Mouse (Mus musculus) left cerebral cortex, adult 2 months (tissue): ENCODE results near the gene Cd207. TPM values are rescaled to one million over a fixed set of nuclear protein-coding genes. Genes with fewer than 3 reads are reported as not detected.

Experiments
- DNase-seq, 2 experiments: peaks; one replicate each; pipeline ENCODE4 v3.0.0; 2021 to 2022; ENCODE audit warnings: low spot score in 2 of 2, mixed read lengths in 1 of 2; ENCODE audit errors: extremely low spot score in 1 of 2
- H3K27ac ChIP-seq: fragments of 200-600 bp; 2 replicates; pipeline ENCODE4 v1.8.1; 2022
- H3K4me3 ChIP-seq: fragments of 200-600 bp; 2 replicates; pipeline ENCODE4 v1.8.1; 2022
- CTCF ChIP-seq: fragments of 200-600 bp; IDR thresholded peaks from 2 replicates; pipeline ENCODE4 v1.8.1; 2022; ENCODE audit warnings: antibody characterized with exemption, mild to moderate bottlenecking, moderate library complexity
- intact Hi-C: fragments of 180-260 bp; cut with DNase I; formaldehyde crosslinking; loops from one replicate; pipeline ENCODE4 v1.15.1; 2025
- total RNA-seq, 2 experiments: library from RNA; stranded (reverse); gene quantifications; 2 replicates each; pipeline ENCODE4 v1.2.3; 2021

The Cd207 gene
- total RNA-seq, 2 experiments from 2014 or later, result not detected

DNA sequence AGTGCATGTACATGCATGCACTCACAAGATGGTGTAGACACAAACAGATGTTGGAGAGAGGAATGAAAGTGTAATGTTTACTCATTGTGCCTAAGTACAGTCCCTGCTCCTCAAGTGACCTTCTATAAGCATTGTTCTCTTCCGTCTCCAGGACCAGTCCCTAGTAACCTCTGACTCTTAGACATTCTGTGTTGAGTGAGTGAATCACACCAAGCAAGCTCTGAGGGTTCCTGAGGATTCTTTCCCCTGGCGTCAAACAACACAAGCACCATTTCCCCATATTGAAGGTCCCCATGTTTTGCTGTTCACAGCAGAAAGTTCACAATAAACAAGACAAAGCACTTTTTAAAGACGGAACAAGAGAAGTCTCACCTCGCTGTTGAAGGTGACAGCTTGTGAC lies 45.8 kb downstream of the Cd207 start:
- H3K4me3 ChIP-seq, result no peak overlapping the region
- intact Hi-C loops, result no loop called here
- no peak for TF ChIP-seq CTCF
- no peak for DNase-seq
- no peak overlapping the region for H3K27ac ChIP-seq

DNA sequence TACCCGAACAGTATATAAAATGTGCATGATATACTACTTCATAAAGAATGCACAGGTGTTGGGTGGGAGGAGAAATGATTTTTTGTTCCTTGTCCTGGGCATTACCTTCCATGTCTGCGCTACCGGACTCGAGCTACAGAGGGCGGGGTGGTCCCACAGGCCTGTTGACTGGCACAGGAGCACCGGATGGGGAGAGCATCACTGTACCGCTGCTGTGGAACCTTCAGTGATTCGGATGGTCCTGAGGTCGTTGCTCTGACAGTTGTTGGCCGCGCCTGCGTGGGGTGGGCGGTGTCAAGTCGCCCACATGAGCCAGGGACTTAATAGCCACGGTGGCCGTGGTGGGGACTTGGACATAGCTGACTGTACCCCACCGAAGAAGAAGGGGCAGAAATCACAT lies 50.9 kb downstream of the Cd207 start:
- no peak overlapping the region for H3K27ac ChIP-seq
- no peak for TF ChIP-seq CTCF
- intact Hi-C loops, result no loop called here
- no peak overlapping the region for H3K4me3 ChIP-seq
- DNase-seq, result no peak

Other genes with a start within 250 kb of the Cd207 start
- 10 to 100 TPM; 74.6 to 90.0 TPM for gene Tet3, start 218.8 kb downstream of the Cd207 start, total RNA-seq
- 10 to 100 TPM; 25.2 to 31.0 TPM for gene Dguok, start 170.9 kb downstream of the Cd207 start, total RNA-seq
- not detected for gene Actg2, start 141.6 kb downstream of the Cd207 start, total RNA-seq
- gene Stambp, start 105.1 kb downstream of the Cd207 start, total RNA-seq, result 10 to 100 TPM; 30.2 to 30.6 TPM
- not detected for gene Clec4f, start 21.7 kb downstream of the Cd207 start, total RNA-seq
- gene Vax2, start 33.4 kb upstream of the Cd207 start, total RNA-seq, result not detected
- under 1 TPM in 1 of 2 experiments, not detected in 1; 0.20 TPM for gene Atp6v1b1, start 65.1 kb upstream of the Cd207 start, total RNA-seq
- not detected for gene Ankrd53, start 84.8 kb upstream of the Cd207 start, total RNA-seq
- 10 to 100 TPM; 49.1 to 53.9 TPM for gene Tex261, start 98.0 kb upstream of the Cd207 start, total RNA-seq
- gene Nagk, start 117.1 kb upstream of the Cd207 start, total RNA-seq, result 10 to 100 TPM; 48.2 to 50.3 TPM
- gene Paip2b, start 153.9 kb upstream of the Cd207 start, total RNA-seq, result 10 to 100 TPM; 47.7 to 61.7 TPM
- gene Zfp638, start 189.3 kb upstream of the Cd207 start, total RNA-seq, result 100 to 1,000 TPM; 132 to 134 TPM